Comparison of ENCODE assay signal across 9 mouse cellular contexts in genomic region chr11:52343162-52343561, GRCm38 (mm10). TPM values are rescaled to one million over a fixed set of nuclear protein-coding genes. Genes with fewer than 3 reads are reported as not detected.
DNase-seq lines count a peak whose midpoint lies in the region; ATAC-seq and TF ChIP-seq lines count a peak whose summit lies in the region.
"Had no signal": no experiment of that assay in that cellular context is flagged by ENCODE, and none has a peak within 500 bp of the region (broad histone marks: within the 10 kb centered on the region; RNA-seq: fewer than 3 reads in every experiment).

No protein-coding gene starts in this region.

- TF ChIP-seq POLR2A in MEL (IDR thresholded peaks at IDR 0.05; ENCODE audit: control insufficient read depth in 1 of 2, insufficient read depth in 1 of 2, low read depth in 1 of 2, low read length in 2 of 2, poor library complexity in 1 of 2): no peak

- no peak for TF ChIP-seq EP300 in MEL (IDR thresholded peaks at IDR 0.05; ENCODE audit: low read depth in 1 of 2, low read length in 2 of 2)

- no peaks in the 10 kb centered on the region for H3K79me2 ChIP-seq in MEL (ENCODE audit: control insufficient read depth, insufficient read depth, low read length, poor library complexity)

- H3K9ac ChIP-seq in MEL (ENCODE audit: control insufficient read depth, low read depth, low read length, poor library complexity, severe bottlenecking): no peak overlapping the region
- H3K9ac ChIP-seq: heart, embryonic 13.5 days had no signal

- H3K9me3 ChIP-seq in MEL (replicated peaks; ENCODE audit: insufficient read depth, low read length): no peaks in the 10 kb centered on the region
- H3K9me3 ChIP-seq: heart, embryonic 13.5 days had no signal

- no peak overlapping the region for H3K4me3 ChIP-seq in MEL (ENCODE audit: control insufficient read depth in 1 of 2, insufficient read depth in 1 of 2, low read depth in 2 of 2, low read length in 2 of 2)
- no peak overlapping the region for H3K4me3 ChIP-seq in gastrocnemius, adult 2 months
- H3K4me3 ChIP-seq: heart, embryonic 13.5 days had no signal

- intact Hi-C loops in gastrocnemius, adult 2 months (cut with DNase I): loop anchor here (1.0 to 10.0 kb wide), 3 partner anchors 46 to 118 kb away; no protein-coding TSS in a partner anchor

- no peaks in the 10 kb centered on the region for H3K27me3 ChIP-seq in MEL (ENCODE audit: control insufficient read depth in 1 of 2, insufficient read depth in 2 of 2, low read length in 2 of 2)
- H3K27me3 ChIP-seq: heart, embryonic 13.5 days had no signal

- peak; percentile 85 for TF ChIP-seq RAD21 in MEL (IDR thresholded peaks at IDR 0.05; ENCODE audit: low read depth, low read length)

- no peak overlapping the region for H3K27ac ChIP-seq in MEL (ENCODE audit: control insufficient read depth, low read depth, low read length)
- no peak overlapping the region for H3K27ac ChIP-seq in gastrocnemius, adult 2 months
- H3K27ac ChIP-seq: heart, embryonic 13.5 days had no signal

- TF ChIP-seq CTCF in MEL (IDR thresholded peaks at IDR 0.05 in 2 of 3, conservative IDR thresholded peaks at IDR 0.05 in 1 of 3; ENCODE audit: control insufficient read depth in 1 of 3, insufficient read depth in 1 of 3, low read depth in 2 of 3, low read length in 3 of 3, poor library complexity in 1 of 3, severe bottlenecking in 1 of 3): peak; percentile 61 to 89 (median 80)
- peak; percentile 92 for TF ChIP-seq CTCF in gastrocnemius, adult 2 months (IDR thresholded peaks at IDR 0.05)

- H3K4me1 ChIP-seq in MEL (ENCODE audit: control insufficient read depth in 1 of 2, insufficient read depth in 2 of 2, low read length in 2 of 2): peaks cover 4 to 15% of the 10 kb centered on the region in 2 experiments

- peaks cover 0 to 7% of the 10 kb centered on the region in 2 experiments; a peak in 1 of 4 replicates for H3K36me3 ChIP-seq in MEL (ENCODE audit: control insufficient read depth in 1 of 2, insufficient read depth in 2 of 2, low read length in 2 of 2)
- H3K36me3 ChIP-seq: heart, embryonic 13.5 days had no signal

- ATAC-seq in erythroid progenitor cell, adult 5-6 weeks (replicated peaks; ENCODE audit: low FRiP score, poor library complexity, severe bottlenecking): no peak

- DNase-seq in A20 (ENCODE audit: low read depth, low spot score) (peak; percentile 82), MEL (ENCODE audit: low read depth, low spot score) (peak; percentile 89)
- DNase-seq in cerebellum, adult 18-20 months: peak; percentile 84 to 87
- peak; percentile 81 for DNase-seq in gastrocnemius, adult 2 months
- peak; percentile 89 for DNase-seq in kidney, postnatal 4 days
- DNase-seq in lung, postnatal 10 days: peak; percentile 89
- DNase-seq in right cerebral cortex, postnatal 4 days: peak; percentile 89

TF ChIP-seq in MEL, 35 proteins besides CTCF, POLR2A, EP300 and RAD21:
- TF ChIP-seq ZC3H11A (IDR thresholded peaks at IDR 0.05; ENCODE audit: low read depth, low read length): peak; percentile 79
- TF ChIP-seq USF2 (IDR thresholded peaks at IDR 0.05; ENCODE audit: borderline replicate concordance in 1 of 2, insufficient read depth in 1 of 2, low read depth in 1 of 2, low read length in 2 of 2): no peak
- no peak for TF ChIP-seq TAL1 (IDR thresholded peaks at IDR 0.05; ENCODE audit: low read length)
- no peak for TF ChIP-seq NELFE (IDR thresholded peaks at IDR 0.05; ENCODE audit: low read depth, low read length)
- TF ChIP-seq ELF1 (IDR thresholded peaks at IDR 0.05; ENCODE audit: low read depth, low read length): 0 out of 2 replicates have a peak, but pooled peaks have one; percentile 54
- no peak for TF ChIP-seq MXI1 (IDR thresholded peaks at IDR 0.05; ENCODE audit: low read depth, low read length)
- TF ChIP-seq KAT2A (conservative IDR thresholded peaks at IDR 0.05; ENCODE audit: low read depth, low read length): no peak
- no peak for TF ChIP-seq MAZ (IDR thresholded peaks at IDR 0.05; ENCODE audit: low read depth, low read length)
- TF ChIP-seq GATA1 (IDR thresholded peaks at IDR 0.05; ENCODE audit: low read depth, low read length): no peak
- TF ChIP-seq MAFK (IDR thresholded peaks at IDR 0.05; ENCODE audit: borderline replicate concordance, low read depth, low read length): no peak
- TF ChIP-seq CHD1 (IDR thresholded peaks at IDR 0.05; ENCODE audit: low read depth, low read length): no peak
- TF ChIP-seq SMC3 (IDR thresholded peaks at IDR 0.05; ENCODE audit: low read depth, low read length): peak; percentile 87
- TF ChIP-seq BHLHE40 (IDR thresholded peaks at IDR 0.05; ENCODE audit: borderline replicate concordance, low read depth, low read length): peak; percentile 38; the same call in 1 of the 2 replicates

RNA-seq across cellular contexts. Expression of gene Vdac1, which starts 17.5 kb away (rescaled TPM):
- 381 and 395 TPM in 2 replicates for total RNA-seq in MEL (2012; rRNA removed)
- 100 to 1,000 TPM; 257 to 389 TPM for polyA plus RNA-seq in MEL (2012; ENCODE audit: insufficient read depth in 1 of 2, insufficient read length in 2 of 2, low read depth in 1 of 2, low replicate concordance in 2 of 2, missing spikeins in 1 of 2)
- total RNA-seq in gastrocnemius, adult 2 months (2021): 1,000 to 10,000 TPM; 1,359 to 1,549 TPM
- total RNA-seq in erythroid progenitor cell, adult 5-6 weeks (2015; ENCODE audit: low replicate concordance): 36.9 and 45.4 TPM in 2 replicates
- total RNA-seq in erythroid progenitor cell, adult 5-6 weeks (2017; ENCODE audit: low replicate concordance): 40.2 and 42.2 TPM in 2 replicates

RNA-seq across cellular contexts. Expression of gene 9530068E07Rik, which starts 53.1 kb away (rescaled TPM):
- 75.4 and 85.9 TPM in 2 replicates for total RNA-seq in MEL (2012; rRNA removed)
- 10 to 100 TPM in 1 of 2 experiments, not detected in 1; 75.7 TPM for polyA plus RNA-seq in MEL (2012; ENCODE audit: insufficient read depth in 1 of 2, insufficient read length in 2 of 2, low read depth in 1 of 2, low replicate concordance in 2 of 2, missing spikeins in 1 of 2)
- 10 to 100 TPM; 41.5 to 48.5 TPM for total RNA-seq in gastrocnemius, adult 2 months (2021)
- 41.1 and 43.6 TPM in 2 replicates for total RNA-seq in erythroid progenitor cell, adult 5-6 weeks (2015; ENCODE audit: low replicate concordance)
- total RNA-seq in erythroid progenitor cell, adult 5-6 weeks (2017; ENCODE audit: low replicate concordance): 9.4 and 23.9 TPM in 2 replicates
